Mouse (Mus musculus): ENCODE measurements around the gene Ogfod3. TPM values are rescaled to one million over a fixed set of nuclear protein-coding genes. Genes with fewer than 3 reads are reported as not detected.

Gene Ogfod3
- polyA plus RNA-seq, 1 experiment: 11.9 TPM

DNA sequence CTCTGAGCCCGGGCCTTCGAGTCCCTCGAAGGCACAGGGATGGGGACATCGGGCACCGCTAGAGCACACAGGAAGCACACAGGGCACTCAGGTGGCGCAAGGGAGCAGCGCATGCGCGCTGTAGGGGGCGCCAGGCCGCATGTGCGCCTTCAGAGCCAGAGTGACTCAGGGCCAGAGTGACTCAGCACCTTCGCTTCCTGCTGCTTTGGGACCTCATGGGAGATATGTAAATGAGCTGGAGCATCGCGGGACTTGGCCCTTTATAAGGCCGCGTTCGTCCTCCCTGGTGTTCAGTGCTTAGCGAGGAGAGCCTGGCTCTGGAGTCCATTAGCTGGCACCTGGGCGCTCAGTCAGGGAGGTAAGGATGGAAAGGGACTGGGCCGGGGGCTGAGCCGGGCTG lies 58.6 kb downstream of the Ogfod3 start, which contains the start of gene Tex19.1:
Gene Tex19.1, plus strand, starts transcription at position 279 of the 400 bp plus-strand sequence.
- no peak for TF ChIP-seq CTCF (IDR thresholded peaks at IDR 0.05; ENCODE audit: borderline replicate concordance, extremely low read depth, insufficient read depth, insufficient read length)
- no peak for TF ChIP-seq POLR2A (IDR thresholded peaks at IDR 0.05; ENCODE audit: borderline replicate concordance, extremely low read depth, insufficient read depth, insufficient read length, poor library complexity, severe bottlenecking)
- DNase-seq (ENCODE audit: low read depth): no peak

DNA sequence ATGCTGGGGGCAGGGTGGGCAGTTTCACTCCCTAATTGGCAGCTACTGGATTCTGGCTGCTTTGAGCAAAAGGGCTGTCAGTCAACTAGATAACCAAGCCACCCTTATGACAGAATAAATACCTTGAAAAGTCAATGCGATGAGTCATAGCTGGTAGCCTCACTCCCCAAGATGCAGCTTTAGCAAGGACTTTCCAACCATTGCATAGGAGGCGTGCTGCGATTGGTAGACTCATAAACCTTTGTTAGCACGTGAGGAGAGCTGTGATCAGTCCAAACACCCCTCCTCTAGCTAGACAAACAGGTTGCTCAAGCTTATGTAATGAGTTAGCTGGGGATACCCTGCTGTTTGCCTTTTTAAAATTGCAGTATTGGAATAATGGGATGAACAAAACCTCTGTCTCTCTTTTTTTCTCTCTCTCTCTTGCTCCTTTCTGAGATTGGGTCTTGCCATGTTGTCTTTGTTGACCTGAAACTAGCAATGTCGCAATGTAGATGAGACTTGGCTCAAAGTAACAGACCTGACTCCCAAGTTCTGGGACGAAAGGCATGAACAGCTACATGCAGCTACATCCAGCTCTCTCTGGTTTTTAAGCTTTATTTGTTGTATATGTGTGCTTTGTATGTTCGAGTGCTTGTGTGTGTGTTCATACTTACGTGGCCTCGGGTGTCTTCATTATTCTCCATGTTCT lies 61.0 kb downstream of the Ogfod3 start:
- no peak for TF ChIP-seq POLR2A (IDR thresholded peaks at IDR 0.05; ENCODE audit: borderline replicate concordance, extremely low read depth, insufficient read depth, insufficient read length, poor library complexity, severe bottlenecking)
- no peak for TF ChIP-seq CTCF (IDR thresholded peaks at IDR 0.05; ENCODE audit: borderline replicate concordance, extremely low read depth, insufficient read depth, insufficient read length)
- no peak for DNase-seq (ENCODE audit: low read depth)

DNA sequence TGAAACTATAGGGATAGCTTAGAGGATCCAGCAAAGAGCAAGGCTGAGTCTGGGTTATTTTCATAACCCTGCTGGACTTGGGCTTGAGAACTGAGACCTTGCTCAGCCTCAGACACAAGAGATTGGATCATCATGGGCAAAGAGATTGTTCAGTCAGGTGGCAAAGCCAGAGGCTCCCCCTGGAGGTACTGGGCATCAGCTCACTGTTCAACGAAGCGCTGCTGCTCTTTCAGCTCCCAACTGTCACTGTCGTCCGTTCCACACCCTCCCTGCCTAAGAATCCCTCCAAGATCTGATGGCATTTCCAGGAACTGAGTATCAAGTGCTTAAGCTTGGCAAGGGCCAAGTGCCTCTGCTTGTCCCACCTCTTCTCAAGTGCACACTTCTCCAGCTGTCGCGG lies 65.8 kb downstream of the Ogfod3 start:
- DNase-seq (ENCODE audit: low read depth): no peak
- TF ChIP-seq POLR2A (IDR thresholded peaks at IDR 0.05; ENCODE audit: borderline replicate concordance, extremely low read depth, insufficient read depth, insufficient read length, poor library complexity, severe bottlenecking) (no peak), CTCF (IDR thresholded peaks at IDR 0.05; ENCODE audit: borderline replicate concordance, extremely low read depth, insufficient read depth, insufficient read length) (0 out of 2 replicates have a peak, but pooled peaks have one; percentile 4)

DNA sequence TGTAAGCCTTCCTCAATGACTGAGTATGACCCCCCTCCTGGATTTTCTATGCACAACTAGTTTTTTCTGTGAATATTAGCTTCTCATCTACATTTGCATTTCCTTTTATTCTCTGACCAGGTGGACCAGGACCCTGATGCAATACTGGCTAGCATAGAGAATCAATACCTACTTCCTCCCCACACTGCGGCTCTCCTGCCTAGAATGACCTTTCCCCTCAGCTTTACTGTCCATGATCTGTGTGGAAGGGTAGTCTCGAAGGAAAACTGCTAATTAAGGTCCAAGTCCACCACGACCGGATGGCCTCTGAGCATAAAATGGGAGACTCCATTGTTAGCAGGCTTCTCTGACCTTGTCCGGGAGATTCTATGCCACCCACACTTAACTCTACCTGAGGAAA lies 66.8 kb downstream of the Ogfod3 start:
- TF ChIP-seq POLR2A (IDR thresholded peaks at IDR 0.05; ENCODE audit: borderline replicate concordance, extremely low read depth, insufficient read depth, insufficient read length, poor library complexity, severe bottlenecking) (no peak), CTCF (IDR thresholded peaks at IDR 0.05; ENCODE audit: borderline replicate concordance, extremely low read depth, insufficient read depth, insufficient read length) (no peak)
- DNase-seq (ENCODE audit: low read depth): no peak

DNA sequence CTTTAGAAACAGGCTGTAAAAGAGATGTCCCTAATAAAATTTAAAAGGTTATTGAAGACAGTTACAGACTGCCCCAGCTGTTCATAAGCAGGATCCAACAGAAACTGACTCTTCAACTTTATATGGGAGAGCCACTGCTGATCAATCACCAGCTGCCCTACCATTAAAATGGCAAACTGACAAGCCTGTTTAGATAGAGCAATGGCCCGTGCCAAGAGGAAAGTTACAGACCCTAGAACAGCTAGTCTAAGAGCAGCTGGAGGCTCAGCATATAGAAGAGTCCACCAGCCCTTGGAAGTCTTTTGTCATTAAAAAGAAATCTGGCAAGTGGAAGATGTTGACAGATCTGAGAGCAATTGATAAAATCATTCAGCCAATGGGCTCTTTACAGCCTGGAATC lies 69.9 kb downstream of the Ogfod3 start:
- TF ChIP-seq POLR2A (IDR thresholded peaks at IDR 0.05; ENCODE audit: borderline replicate concordance, extremely low read depth, insufficient read depth, insufficient read length, poor library complexity, severe bottlenecking) (no peak), CTCF (IDR thresholded peaks at IDR 0.05; ENCODE audit: borderline replicate concordance, extremely low read depth, insufficient read depth, insufficient read length) (no peak)
- no peak for DNase-seq (ENCODE audit: low read depth)

DNA sequence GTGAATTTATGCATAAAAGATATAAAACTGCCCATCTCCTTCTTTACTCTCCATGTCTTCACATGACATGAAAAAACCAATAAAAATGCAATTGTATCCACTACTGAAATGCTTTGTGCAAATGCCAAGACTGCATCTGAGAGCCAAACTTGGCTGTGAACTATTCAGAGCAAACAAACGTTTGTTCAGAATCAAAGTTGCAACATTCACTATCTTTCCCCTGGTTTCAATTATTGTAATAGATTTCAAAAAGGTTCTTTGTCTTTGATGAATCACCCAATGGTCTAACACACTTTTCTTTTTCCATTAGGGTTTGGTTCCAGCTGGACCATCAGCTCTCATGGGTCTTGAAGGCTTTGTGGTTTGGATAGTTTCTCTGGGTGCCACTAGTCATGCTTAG lies 74.9 kb downstream of the Ogfod3 start:
- TF ChIP-seq POLR2A (IDR thresholded peaks at IDR 0.05; ENCODE audit: borderline replicate concordance, extremely low read depth, insufficient read depth, insufficient read length, poor library complexity, severe bottlenecking) (no peak), CTCF (IDR thresholded peaks at IDR 0.05; ENCODE audit: borderline replicate concordance, extremely low read depth, insufficient read depth, insufficient read length) (no peak)
- no peak for DNase-seq (ENCODE audit: low read depth)

Other genes starting within 250 kb of the Ogfod3 start
- 187 and 202 TPM in 2 replicates for gene Csnk1d, start 213.4 kb downstream of the Ogfod3 start, polyA plus RNA-seq (2012; rRNA removed)
- 0.08 TPM in 1 of 2 replicates, not detected in the other for gene Cd7, start 165.3 kb downstream of the Ogfod3 start, polyA plus RNA-seq (2012; rRNA removed)
- gene Sectm1b, start 141.1 kb downstream of the Ogfod3 start, polyA plus RNA-seq (2012; rRNA removed): not detected in 2 replicates
- gene Sectm1a, start 123.5 kb downstream of the Ogfod3 start, polyA plus RNA-seq (2012; rRNA removed): 0.19 TPM in 1 of 2 replicates, not detected in the other
- not detected in 2 replicates for gene Tex19.2, start 86.0 kb downstream of the Ogfod3 start, polyA plus RNA-seq (2012; rRNA removed)
- not detected in 2 replicates for gene Tex19.1, start 58.6 kb downstream of the Ogfod3 start, polyA plus RNA-seq (2012; rRNA removed)
- 0.26 and 0.30 TPM in 2 replicates for gene Uts2r, start 44.4 kb downstream of the Ogfod3 start, polyA plus RNA-seq (2012; rRNA removed)
- gene Hexdc, start 278 bp downstream of the Ogfod3 start, polyA plus RNA-seq (2012; rRNA removed): 70.6 and 92.9 TPM in 2 replicates
- gene Cybc1, start 24.6 kb upstream of the Ogfod3 start, polyA plus RNA-seq (2012; rRNA removed): 44.1 and 56.4 TPM in 2 replicates
- gene Narf, start 32.5 kb upstream of the Ogfod3 start, polyA plus RNA-seq (2012; rRNA removed): 75.1 and 88.5 TPM in 2 replicates
- gene Foxk2, start 55.3 kb upstream of the Ogfod3 start, polyA plus RNA-seq (2012; rRNA removed): 67.6 and 85.4 TPM in 2 replicates
- gene Wdr45b, start 149.7 kb upstream of the Ogfod3 start, polyA plus RNA-seq (2012; rRNA removed): 78.0 and 95.7 TPM in 2 replicates
- 5.5 and 5.7 TPM in 2 replicates for gene Rab40b, start 183.5 kb upstream of the Ogfod3 start, polyA plus RNA-seq (2012; rRNA removed)
- 12.1 and 15.4 TPM in 2 replicates for gene Fn3krp, start 216.7 kb upstream of the Ogfod3 start, polyA plus RNA-seq (2012; rRNA removed)
- 4.1 TPM in 2 replicates for gene Fn3k, start 230.2 kb upstream of the Ogfod3 start, polyA plus RNA-seq (2012; rRNA removed)
- 80.9 and 84.6 TPM in 2 replicates for gene Tbcd, start 247.2 kb upstream of the Ogfod3 start, polyA plus RNA-seq (2012; rRNA removed)